Mouse (Mus musculus) lung, postnatal 0 days (tissue): ENCODE data around the gene Mrpl49. TPM values are rescaled to one million over a fixed set of nuclear protein-coding genes. Genes with fewer than 3 reads are reported as not detected.
A peak's percentile ranks its signal among the peaks of the same experiment; 100 is the strongest.
"Not testable (repeated sequence)": the region's sequence is repeated elsewhere in the genome, so short reads cannot be mapped to it uniquely, and the experiment has no call there.

Experiments used
- ATAC-seq: fragments of 200-750 bp; cut with Nextera tagmentation; 2 replicates; pipeline ENCODE4 v1.8.0; 2017; ENCODE audit warnings: moderate library complexity
- DNase-seq: peaks from one replicate; pipeline ENCODE4 v3.0.0-alpha.2; 2016; ENCODE audit warnings: low spot score
- H3K27ac ChIP-seq: fragments of 300-500 bp; sonication (generic); 2 replicates; pipeline ENCODE4 v1.5.1; 2014; ENCODE audit warnings: antibody characterized with exemption, mild to moderate bottlenecking, low read length, mixed read lengths
- H3K27me3 ChIP-seq: fragments of 300-500 bp; sonication (generic); replicated peaks from 2 replicates; pipeline ENCODE4 v1.6.1; 2014; ENCODE audit warnings: low read length, mixed read lengths; ENCODE audit not compliant: insufficient read depth
- H3K36me3 ChIP-seq: fragments of 300-500 bp; sonication (generic); 2 replicates; pipeline ENCODE4 v1.6.1; 2014; ENCODE audit warnings: low read length, mixed read lengths; ENCODE audit not compliant: insufficient read depth
- H3K4me1 ChIP-seq: fragments of 300-500 bp; sonication (generic); 2 replicates; pipeline ENCODE4 v1.6.1; 2014; ENCODE audit warnings: antibody characterized with exemption, low read depth, low read length, mixed read lengths; ENCODE audit not compliant: insufficient read depth
- H3K4me2 ChIP-seq: fragments of 300-500 bp; sonication (generic); replicated peaks from 2 replicates; pipeline ENCODE4 v1.6.1; 2014; ENCODE audit warnings: low read depth, mild to moderate bottlenecking, low read length, moderate library complexity, mixed read lengths
- H3K4me3 ChIP-seq: fragments of 300-500 bp; sonication (generic); 2 replicates; pipeline ENCODE4 v1.5.1; 2014; ENCODE audit warnings: low read depth, low read length
- H3K9ac ChIP-seq: fragments of 300-500 bp; sonication (generic); replicated peaks from 2 replicates; pipeline ENCODE4 v1.6.1; 2014; ENCODE audit warnings: low read depth, mild to moderate bottlenecking
- H3K9me3 ChIP-seq: fragments of 300-500 bp; sonication (generic); 2 replicates; pipeline ENCODE4 v1.6.1; 2016; ENCODE audit warnings: low read length, mixed read lengths
- CTCF ChIP-seq: IDR thresholded peaks from 2 replicates; pipeline ENCODE4 v1.5.1; 2016; ENCODE audit warnings: antibody characterized with exemption, mild to moderate bottlenecking
- EP300 ChIP-seq: IDR thresholded peaks from 2 replicates; pipeline ENCODE4 v1.6.1; 2016; ENCODE audit warnings: antibody characterized with exemption, mild to moderate bottlenecking, control low read depth
- WGBS: fragments of 180-500 bp; shearing (Covaris S2); extraction: QIAGEN DNeasy Blood & Tissue Kit; methylation state at CpG from one replicate; pipeline ENCODE4 v1.1.7; 2014; 5-methylcytosine and 5-hydroxymethylcytosine counted together
- polyA plus RNA-seq: library from polyadenylated mRNA; unstranded; fragments of >200 nt; fragmentation: Nextera tagmentation; extraction: Ambion mirVana; gene quantifications from 2 replicates; pipeline ENCODE4 v1.2.1, GENCODE M21; 2015

The Mrpl49 gene
- polyA plus RNA-seq, 1 experiment from 2014 or later, result 37.6 TPM

DNA sequence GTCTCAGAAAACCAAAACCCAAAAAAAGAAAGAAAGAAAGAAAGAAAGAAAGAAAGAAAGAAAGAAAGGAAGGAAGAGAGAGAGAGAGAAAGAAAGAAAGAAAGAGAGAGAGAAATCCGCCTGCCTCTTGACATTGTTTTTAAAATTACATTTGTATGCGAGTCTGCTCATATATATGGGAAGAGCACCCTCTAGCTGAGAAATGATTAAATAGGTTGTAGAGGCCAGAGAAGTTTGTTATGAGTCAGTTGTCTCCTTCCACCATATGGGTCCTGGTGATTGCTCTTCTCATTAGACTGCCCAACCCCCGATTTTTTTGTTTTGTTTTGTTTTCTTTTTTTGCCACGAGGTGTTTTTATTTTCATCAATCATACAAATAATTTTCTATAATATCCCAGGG is 13.5 kb downstream of the Mrpl49 start:
- not testable (repeated sequence) for H3K9me3 ChIP-seq, H3K27ac ChIP-seq, H3K4me3 ChIP-seq, H3K9ac ChIP-seq, ATAC-seq, H3K4me2 ChIP-seq, H3K4me1 ChIP-seq, H3K27me3 ChIP-seq, H3K36me3 ChIP-seq
- peak; percentile 90 for DNase-seq
- TF ChIP-seq CTCF, result peak; percentile 70
- WGBS, result 21% methylated on average over 4 of the region's 4 CpGs

GRCm38 (mm10) chr19:6042293-6042692 is 15.3 kb downstream of the Mrpl49 start:
- Histone ChIP-seq H3K9me3 (no peaks in the 10 kb centered on the region), H3K9ac (no peak overlapping the region), H3K36me3 (no peaks in the 10 kb centered on the region), H3K4me1 (peaks cover 6% of the 10 kb centered on the region; the same call in 1 of the 2 replicates), H3K4me2 (no peak overlapping the region), H3K4me3 (no peak overlapping the region), H3K27ac (no peak overlapping the region), H3K27me3 (no peaks in the 10 kb centered on the region)
- ATAC-seq, result no peak
- no peak for DNase-seq
- TF ChIP-seq CTCF (no peak), EP300 (no peak)
- WGBS, result 68% methylated on average over 9 of the region's 9 CpGs

GRCm38 (mm10) chr19:6040002-6040401 is 17.6 kb downstream of the Mrpl49 start:
- no peak overlapping the region for H3K27ac ChIP-seq
- H3K36me3 ChIP-seq, result no peaks in the 10 kb centered on the region
- no peaks in the 10 kb centered on the region for H3K27me3 ChIP-seq
- TF ChIP-seq EP300 (no peak), CTCF (no peak)
- no peak overlapping the region for H3K4me2 ChIP-seq
- no peak for ATAC-seq
- no peak for DNase-seq
- H3K9me3 ChIP-seq, result no peaks in the 10 kb centered on the region
- H3K4me1 ChIP-seq, result no peaks in the 10 kb centered on the region
- no peak overlapping the region for H3K9ac ChIP-seq
- no peak overlapping the region for H3K4me3 ChIP-seq

DNA sequence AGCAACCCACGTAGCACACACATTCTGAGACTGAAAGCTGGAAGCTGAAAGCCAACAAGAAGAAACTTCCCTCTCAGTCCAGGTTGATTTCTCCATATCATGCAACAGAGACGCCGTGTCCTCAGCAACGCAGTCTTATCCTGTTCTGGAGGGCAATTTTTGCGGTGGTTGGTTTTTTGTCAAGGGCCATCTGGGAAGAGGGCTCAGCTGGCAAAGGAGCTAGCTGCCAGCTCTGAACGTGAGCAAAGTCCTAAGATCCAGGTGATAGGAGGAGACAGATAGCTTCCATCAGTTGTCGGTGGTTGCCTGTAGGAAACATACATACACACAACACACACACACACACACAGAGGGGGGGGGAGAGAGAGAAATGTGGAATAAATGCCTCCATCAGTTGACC is 19.3 kb downstream of the Mrpl49 start:
- DNase-seq (no peak), ATAC-seq (no peak)
- Histone ChIP-seq H3K9ac (no peak overlapping the region), H3K36me3 (no peaks in the 10 kb centered on the region), H3K27ac (no peak overlapping the region), H3K4me1 (no peaks in the 10 kb centered on the region), H3K4me3 (no peak overlapping the region), H3K27me3 (no peaks in the 10 kb centered on the region), H3K4me2 (no peak overlapping the region), H3K9me3 (no peaks in the 10 kb centered on the region)
- TF ChIP-seq CTCF, result no peak
- no peak for TF ChIP-seq EP300
- WGBS, result 73% methylated on average over 7 of the region's 7 CpGs

- H3K4me1 ChIP-seq, result no peaks in the 10 kb centered on the region
- H3K9me3 ChIP-seq, result no peaks in the 10 kb centered on the region
- H3K36me3 ChIP-seq, result no peaks in the 10 kb centered on the region
- no peak overlapping the region for H3K4me2 ChIP-seq
- no peak overlapping the region for H3K4me3 ChIP-seq
- H3K27ac ChIP-seq, result no peak overlapping the region
- H3K27me3 ChIP-seq, result no peaks in the 10 kb centered on the region
- no peak overlapping the region for H3K9ac ChIP-seq
- DNase-seq, result no peak
- TF ChIP-seq CTCF, result no peak
- no peak for TF ChIP-seq EP300
- no peak for ATAC-seq
These were observed 19.9 kb downstream of the Mrpl49 start for GRCm38 (mm10) chr19:6037695-6038094.

DNA sequence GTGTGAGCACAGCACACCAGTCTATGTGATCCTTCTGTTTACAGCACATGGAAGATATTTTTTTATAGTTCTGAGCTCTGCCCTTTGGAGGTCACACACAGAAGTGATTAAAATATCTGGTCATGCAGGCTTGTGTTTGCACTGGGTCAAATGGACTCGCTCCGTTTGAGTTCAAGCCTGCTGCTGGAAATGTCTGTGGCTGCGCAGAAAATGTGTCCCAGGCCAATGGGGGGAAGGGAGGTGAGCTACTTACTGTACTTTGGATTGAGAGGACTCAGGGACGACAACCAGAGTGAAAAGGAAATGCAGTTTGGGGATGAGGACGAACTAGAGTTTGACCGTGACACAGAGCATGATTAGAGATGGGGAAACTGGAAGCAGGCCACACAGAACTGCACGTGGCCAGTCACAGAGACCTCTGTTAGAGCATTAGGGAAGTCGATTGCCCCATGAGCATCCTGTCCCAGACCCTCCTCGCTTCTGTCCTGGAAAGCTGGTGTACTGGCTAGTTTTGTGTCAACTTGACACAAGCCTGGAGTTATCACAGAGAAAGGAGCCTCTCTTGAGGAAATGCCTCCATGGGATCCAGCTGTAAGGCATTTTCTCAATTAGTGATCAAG is 21.5 kb downstream of the Mrpl49 start:
- DNase-seq, result no peak
- no peak for TF ChIP-seq EP300
- no peak for TF ChIP-seq CTCF
- no peaks in the 10 kb centered on the region for H3K9me3 ChIP-seq
- no peaks in the 10 kb centered on the region for H3K27me3 ChIP-seq
- no peak overlapping the region for H3K27ac ChIP-seq
- H3K9ac ChIP-seq, result no peak overlapping the region
- no peak overlapping the region for H3K4me2 ChIP-seq
- WGBS, result 60% methylated on average over 9 of the region's 9 CpGs
- ATAC-seq, result no peak
- no peaks in the 10 kb centered on the region for H3K36me3 ChIP-seq
- no peak overlapping the region for H3K4me3 ChIP-seq
- no peaks in the 10 kb centered on the region for H3K4me1 ChIP-seq
